Mouse (Mus musculus) ovary, adult 18-20 months (tissue): ENCODE measurements around the gene Cyp2s1.
A peak's percentile ranks its signal among the peaks of the same experiment; 100 is the strongest.

Experiments used
- DNase-seq: peaks from one replicate; pipeline ENCODE4 v3.0.0; 2022; ENCODE audit warnings: low spot score, mixed read lengths

Gene Cyp2s1

DNA sequence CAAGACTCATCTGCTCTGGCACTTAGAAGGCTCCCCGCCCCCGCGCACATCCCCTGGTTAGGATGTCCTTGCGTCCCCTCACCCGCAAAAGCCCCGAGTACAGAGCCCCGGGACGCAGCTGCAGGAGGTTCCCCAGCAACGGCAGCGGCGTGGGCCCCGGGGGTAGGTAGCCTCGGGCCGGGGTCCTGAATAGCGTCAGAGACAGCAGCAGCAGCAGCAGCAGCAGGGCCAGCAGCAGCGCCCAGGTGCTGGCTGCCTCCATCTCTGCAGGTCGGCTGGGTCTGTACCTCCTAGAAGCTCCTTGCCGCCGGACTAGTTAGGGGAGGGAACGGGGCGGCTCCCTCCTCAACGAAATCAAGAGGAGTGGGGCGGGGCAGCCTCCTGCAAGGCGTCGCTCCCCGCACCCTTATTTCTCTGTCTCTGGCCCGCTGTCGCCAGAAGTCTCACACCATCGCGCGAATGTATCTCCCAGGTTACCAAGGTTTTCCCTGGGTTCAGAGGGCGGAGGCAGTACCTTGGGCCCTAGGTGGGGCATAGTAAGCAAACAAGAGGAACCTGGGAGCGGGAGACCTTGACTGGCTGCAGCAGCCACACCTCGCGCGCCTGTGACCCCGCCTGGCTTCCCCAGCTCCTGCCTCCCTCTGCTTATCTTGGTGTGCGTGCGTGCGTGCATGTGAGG is at the start of gene Cyp2s1:
Gene Cyp2s1, minus strand, starts transcription at position 673 of the 679 bp plus-strand sequence.
- DNase-seq = peak; percentile 42

DNA sequence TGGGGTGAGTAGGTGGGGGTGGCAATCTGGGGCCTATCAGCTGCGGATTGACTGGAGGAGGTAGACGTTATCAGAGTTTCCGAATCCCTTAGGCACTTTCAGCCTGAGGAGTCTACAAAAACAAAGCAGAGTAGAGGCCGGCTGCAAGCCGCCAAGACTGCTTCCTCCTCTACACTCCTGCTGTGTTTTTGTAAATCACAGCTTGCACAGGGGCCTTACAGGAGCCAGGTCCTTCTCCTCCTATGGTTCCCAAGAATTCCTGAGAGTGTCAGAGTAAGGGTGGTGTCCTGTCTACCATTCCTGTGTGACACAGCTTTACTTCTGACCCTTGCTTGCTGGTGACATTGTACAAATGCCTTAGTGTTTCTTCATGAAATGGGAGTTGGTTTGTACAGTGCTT is 48.1 kb upstream of the Cyp2s1 start:
- no peak for DNase-seq

DNA sequence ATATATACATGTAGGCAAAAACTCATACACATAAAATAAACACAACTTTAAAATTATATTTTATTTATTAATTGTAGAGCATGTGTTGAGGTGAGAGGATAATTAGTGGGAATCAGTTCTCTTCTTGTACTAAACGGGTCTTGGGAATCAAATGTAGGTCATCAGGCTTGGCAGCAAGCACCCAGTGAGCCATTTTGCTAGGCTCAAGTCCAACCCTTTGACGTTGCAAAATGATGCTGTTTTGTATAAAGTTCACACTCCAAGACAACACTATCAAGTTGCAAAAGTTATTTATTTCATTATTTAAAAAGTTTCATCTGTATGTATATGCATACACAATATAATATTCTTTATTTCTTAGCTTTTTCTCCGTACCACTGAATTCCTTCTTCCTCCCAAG is 47.0 kb upstream of the Cyp2s1 start:
- DNase-seq = no peak

GRCm38 (mm10) chr7:25862365-25862764 is 45.7 kb upstream of the Cyp2s1 start:
- DNase-seq = no peak

DNA sequence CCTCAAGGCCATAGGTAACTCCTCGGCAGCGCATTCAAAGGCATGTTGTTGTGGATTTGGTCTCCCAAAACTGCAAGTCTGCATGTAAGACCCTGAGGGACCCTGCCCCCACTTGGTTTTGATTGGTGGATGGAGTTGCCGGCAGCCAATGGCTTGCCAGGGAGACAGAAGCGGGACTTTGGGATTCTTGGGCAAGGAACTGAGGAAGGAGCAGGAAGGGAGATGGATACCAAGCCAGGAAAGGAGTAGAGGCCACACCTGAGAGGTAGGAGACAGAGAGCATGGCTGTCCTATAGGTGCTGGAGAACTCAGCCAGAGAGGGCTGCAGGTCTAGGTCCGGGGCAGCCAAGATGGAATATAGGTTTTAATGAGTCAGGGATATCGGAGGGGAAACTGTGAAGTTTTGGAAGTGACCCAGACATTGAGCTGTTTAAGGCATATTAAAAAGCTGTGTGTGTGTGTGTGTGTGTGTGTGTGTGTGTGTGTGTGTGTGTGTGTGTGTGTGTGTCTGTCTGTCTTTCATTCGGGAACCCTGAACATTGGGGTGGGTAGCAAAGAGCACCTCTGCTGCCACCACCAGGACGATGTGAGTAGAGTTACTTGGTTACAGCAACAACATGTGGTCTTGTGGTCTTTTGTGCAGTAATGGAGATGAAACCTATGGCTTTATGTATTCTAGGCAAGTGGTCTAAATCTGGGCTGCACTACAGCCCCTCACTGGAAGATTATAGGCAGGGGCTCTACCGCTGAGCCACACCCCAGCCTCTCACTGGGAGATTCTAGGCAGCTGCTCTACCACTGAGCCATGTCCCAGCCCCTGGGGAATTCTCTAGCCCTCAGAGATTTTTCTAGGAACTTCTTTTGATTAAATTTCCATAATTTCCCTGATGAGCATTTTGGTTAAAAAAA is 43.5 kb upstream of the Cyp2s1 start:
- no peak for DNase-seq

DNA sequence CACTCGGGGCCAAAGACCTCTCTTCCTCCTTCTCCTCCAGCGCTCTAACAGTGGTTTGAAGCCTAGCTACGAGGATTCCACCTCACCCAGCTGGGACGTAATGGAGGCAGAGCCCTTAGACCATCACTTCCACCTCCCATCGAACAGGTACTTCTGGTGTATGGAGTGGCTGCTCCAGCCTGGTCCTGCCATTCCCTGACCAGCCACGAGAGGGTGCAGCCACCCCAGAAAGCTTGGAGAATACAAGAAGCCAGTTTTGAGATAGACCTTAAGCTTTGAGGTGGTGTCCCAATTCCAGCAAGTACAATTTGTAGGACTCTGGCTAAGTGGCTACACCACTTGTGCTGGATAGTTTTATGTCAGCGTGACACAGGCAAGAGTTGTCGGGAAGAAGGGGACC is 38.4 kb upstream of the Cyp2s1 start:
- peak; percentile 26 for DNase-seq

DNA sequence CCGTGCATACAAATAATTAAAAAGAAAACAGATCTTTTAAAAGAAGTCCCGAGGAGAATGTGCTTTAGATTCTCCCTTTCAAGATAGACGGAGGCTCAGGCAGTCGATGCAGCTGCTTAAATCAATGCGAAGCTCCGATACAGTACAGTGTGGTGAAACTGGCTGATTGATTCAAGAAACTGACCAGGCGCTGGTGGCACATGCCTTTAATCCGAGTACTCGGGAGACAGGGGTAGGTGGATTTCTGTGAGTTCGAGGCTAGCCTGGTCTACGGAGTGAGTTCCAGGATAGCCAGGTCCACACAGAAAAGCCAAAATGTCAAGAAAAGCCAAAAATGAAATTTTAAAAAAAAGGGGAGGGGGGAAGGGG is 31.7 kb upstream of the Cyp2s1 start:
- no peak for DNase-seq

GRCm38 (mm10) chr7:25847722-25848443 is 31.2 kb upstream of the Cyp2s1 start:
- peak; percentile 76 for DNase-seq

- DNase-seq = no peak
Observed at GRCm38 (mm10) chr7:25844885-25845284, 28.2 kb upstream of the Cyp2s1 start.

DNA sequence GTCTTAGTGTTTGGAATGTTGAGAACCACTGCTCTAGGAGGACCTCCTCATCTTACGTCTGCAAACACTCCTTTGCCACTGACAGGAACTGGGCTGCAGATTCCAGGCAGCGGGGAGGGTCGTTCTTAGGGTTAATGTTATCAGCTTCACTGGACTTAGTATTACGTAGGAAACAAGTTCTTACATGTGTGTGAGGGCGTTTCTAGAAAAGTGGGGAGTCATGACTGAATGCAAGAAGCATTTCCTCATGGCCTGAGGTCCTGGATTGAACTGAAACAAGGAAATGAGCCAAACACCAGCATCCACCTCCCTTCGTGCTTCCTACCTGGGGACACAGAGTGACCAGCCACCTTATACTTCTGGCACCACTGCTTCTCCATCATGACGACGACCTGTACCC is 27.7 kb upstream of the Cyp2s1 start:
- no peak for DNase-seq

- DNase-seq = no peak
Observed at GRCm38 (mm10) chr7:25843492-25843891, 26.8 kb upstream of the Cyp2s1 start.

- no peak for DNase-seq
Observed at GRCm38 (mm10) chr7:25840908-25841307, 24.2 kb upstream of the Cyp2s1 start.

GRCm38 (mm10) chr7:25835188-25835891 is 18.6 kb upstream of the Cyp2s1 start:
- DNase-seq = no peak

DNA sequence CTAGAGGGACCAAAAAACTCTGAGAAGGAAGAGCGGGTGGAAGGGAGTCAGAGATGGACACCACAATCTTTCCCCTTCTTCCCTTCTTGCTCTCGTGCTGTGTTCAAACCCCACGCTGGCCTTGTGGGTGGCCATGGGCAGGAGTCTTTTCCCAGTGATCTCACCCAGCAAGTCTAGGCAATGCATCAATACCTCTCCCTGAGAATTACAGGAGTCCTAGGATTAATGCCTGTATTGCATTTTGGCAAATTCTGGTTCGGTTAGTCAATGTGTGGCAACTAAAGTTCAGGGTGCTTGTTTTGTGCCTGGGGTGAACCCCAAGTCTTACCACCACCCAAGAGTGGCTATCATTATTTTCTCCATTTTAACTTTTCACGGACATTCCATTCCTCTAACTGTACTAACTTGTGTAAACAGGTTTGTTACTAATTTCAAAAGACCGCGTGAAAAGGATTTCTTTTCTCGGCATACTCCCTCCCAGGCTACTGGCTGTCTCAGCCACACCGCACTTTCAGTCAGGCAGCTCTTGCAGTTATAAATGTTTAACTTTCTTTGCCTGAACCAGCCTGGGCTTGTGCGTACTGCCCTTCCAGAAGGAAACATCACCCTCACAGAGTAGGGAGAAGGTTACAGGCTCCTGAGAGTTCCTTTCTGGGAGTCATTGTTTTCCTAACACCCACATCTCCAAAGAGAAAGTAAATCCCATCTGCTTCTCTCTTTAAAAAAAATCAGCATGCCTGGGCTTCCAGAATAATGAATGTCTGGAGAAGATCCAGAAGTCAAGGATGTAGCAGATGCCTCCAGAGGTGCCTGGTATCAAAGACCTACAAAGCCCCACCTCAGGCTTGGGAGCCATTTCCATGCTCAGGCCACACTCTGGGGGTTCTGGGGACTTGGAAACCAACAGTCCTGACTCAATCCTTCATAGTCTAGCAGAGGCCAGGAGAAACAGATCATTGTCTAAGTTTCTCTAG is 15.1 kb upstream of the Cyp2s1 start:
- no peak for DNase-seq

DNA sequence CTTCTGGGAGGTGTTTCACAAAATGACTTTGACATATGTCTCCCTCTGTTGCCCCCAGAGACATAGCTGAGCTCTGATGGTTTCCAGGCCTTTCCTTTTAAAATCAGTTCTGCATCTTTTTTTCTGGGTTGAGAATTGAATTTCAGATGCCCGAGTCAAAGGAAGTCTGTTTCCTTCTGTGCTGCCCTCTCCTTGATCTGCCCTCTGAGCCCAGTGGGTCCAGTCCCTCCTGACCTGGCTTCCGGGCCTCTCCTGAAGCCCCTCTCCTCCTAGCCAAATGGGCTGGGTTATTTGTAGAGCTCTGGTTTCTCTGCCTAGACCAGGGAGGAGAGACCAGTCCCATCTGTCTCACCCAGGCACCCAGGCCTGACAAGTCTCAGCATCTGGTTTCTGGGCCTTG is 13.5 kb upstream of the Cyp2s1 start:
- no peak for DNase-seq

DNA sequence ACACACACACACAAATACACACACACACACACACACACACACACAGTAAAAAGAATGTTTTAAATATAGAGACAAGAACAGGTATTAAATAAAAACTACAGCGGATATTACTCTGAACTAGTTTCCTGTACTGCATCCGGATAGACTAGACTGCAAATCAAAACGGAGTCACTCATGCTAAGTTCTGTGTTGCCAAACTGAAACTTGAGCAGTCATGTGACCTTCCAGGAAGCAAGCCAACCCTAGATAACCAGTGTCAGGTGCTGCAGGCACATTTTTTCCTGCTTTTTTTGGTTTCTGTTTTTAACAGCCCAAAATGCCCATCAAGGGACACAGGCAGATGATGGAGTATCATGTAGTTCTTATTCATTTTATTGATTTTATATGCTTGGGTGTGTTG is 10.5 kb upstream of the Cyp2s1 start:
- peak; percentile 44 for DNase-seq

DNA sequence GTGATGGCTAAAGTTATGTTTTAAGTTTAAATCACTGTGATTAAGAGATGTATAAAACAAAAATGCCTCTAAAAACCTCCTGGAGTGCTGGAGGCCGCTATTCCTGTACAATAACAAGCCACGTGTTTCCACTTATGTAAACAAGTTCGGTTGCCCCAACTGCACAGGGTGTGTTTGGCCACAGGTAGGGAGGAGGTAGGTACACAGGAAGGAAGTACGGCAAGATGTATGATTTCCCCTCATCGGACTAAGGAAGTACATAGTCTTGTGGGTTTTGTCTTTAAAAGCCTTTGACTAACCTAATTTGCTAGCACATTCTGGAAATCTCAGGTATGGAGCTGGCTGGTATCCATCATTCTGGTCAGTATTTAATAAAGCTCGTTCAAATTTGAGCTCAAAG is 9.3 kb upstream of the Cyp2s1 start:
- DNase-seq = no peak

DNA sequence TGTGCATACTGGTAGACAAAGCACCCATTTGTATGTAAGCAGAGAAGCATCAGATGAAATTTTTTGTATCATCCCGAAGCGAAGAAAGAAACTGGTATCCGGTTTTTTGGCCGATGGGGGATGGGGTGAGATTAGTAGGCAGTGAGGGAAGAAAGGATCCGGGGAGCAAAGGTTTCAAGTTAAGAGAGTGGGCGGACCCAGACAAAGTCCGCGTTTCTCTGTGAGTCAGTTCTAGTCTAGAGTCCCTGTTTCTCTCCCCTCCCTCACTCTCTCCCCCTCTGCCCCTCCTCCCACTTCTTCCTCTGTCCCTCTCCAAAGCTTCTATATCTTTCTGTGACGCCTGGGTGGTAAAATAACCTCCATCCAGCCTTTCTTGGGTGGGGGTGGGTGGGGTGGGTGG is 8.3 kb upstream of the Cyp2s1 start:
- no peak for DNase-seq

DNA sequence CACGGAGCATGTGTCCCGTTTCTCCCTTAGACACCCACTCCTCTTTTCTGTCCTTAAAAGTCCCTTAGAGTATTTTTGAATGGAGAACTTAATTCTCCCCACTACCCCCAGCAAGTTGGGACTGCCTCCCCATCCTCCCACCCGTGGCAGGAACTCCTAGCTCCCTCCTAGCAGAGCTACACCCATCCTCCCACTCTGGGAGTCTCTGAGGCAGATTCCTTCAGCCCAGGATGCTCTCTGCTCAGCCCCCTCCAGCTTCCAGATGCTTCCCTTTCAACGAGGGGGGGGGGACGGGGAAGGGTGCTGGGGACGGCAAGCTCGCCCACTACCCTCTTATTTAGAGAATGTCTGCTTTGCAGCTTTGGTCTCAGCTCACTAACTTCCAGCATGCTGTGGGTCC is 1.1 kb downstream of the Cyp2s1 start:
- no peak for DNase-seq

DNA sequence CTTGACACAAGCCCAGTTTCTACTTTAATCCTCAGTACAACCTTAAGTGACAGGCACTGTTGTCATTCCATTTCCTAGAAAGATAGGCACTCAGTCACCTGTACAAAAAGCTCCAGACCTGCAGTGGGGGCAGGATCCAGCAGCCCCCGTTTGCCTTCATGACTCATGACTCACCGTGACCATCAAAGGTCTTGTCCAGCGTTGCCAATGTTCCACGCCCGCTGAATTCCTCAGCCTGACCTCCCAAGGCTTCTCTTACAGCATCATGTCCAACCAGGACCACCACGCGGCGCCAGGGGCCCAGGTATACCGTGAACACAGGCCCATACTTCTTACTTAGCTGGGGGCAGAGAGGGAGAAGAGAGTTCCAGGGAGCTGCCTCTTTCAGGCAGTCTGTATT is 2.0 kb downstream of the Cyp2s1 start:
- no peak for DNase-seq

GRCm38 (mm10) chr7:25812195-25812594 is 4.5 kb downstream of the Cyp2s1 start:
- DNase-seq = no peak
